Mouse (Mus musculus): ENCODE results near the gene Tsacc.

DNA sequence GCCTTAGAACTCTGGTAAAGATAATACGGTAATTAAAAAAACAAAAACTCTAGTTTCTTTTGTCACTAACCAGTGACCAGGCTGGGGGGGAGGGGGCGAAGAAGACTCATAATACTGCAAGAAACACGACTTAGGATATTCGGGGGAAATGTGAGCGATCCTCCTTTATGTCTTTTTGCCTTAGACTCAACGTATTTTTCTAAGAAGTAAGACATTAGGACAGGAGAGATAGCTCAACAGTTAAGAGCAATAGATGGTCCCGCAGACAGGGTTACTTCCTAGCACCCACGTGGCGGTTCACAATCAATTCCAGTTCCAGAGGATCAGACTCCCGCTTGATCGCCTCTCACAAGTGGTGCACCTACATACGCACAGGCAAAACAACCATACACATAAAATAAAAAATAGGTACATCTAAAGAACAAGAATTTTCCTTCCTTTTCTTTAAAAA is 664 bp downstream of the Tsacc start:
- TF ChIP-seq GATA1 (IDR thresholded peaks at IDR 0.05; ENCODE audit: borderline replicate concordance, low read length) = no peak
- TF ChIP-seq FLI1 (IDR thresholded peaks at IDR 0.05; ENCODE audit: low read length) = no peak

Data from megakaryocyte, embryonic 14.5 days (primary cell).